In genomic region chr2:55209848-55210390, GRCm38 (mm10) we compare ENCODE assay signal across 18 mouse cellular contexts.
"Had no signal": no experiment of that assay in that cellular context is flagged by ENCODE, and none has a peak within 500 bp of the region (broad histone marks: within the 10 kb centered on the region; RNA-seq: fewer than 3 reads in every experiment).

No protein-coding gene starts in this region.

- H3K4me1 ChIP-seq: limb, embryonic 10.5 days; liver, embryonic 15.5 days; midbrain, embryonic 13.5 days; neural tube, embryonic 12.5 days; stomach, embryonic 15.5 days had no signal

- H3K27me3 ChIP-seq: liver, embryonic 15.5 days; midbrain, embryonic 13.5 days; neural tube, embryonic 12.5 days; stomach, embryonic 15.5 days had no signal

- ATAC-seq: lung, postnatal 0 days; midbrain, embryonic 13.5 days had no signal

- H3K9me3 ChIP-seq: limb, embryonic 10.5 days; liver, embryonic 15.5 days; midbrain, embryonic 13.5 days; neural tube, embryonic 12.5 days; stomach, embryonic 15.5 days had no signal

- H3K36me3 ChIP-seq: limb, embryonic 10.5 days; liver, embryonic 15.5 days; midbrain, embryonic 13.5 days; neural tube, embryonic 12.5 days; stomach, embryonic 15.5 days had no signal

- H3K4me2 ChIP-seq: liver, embryonic 11.5 days; liver, embryonic 15.5 days; midbrain, embryonic 13.5 days; neural tube, embryonic 12.5 days; stomach, embryonic 15.5 days had no signal

- H3K9ac ChIP-seq: liver, embryonic 15.5 days; midbrain, embryonic 13.5 days; neural tube, embryonic 12.5 days; stomach, embryonic 15.5 days had no signal

- DNase-seq: kidney, adult 8-10 months; kidney, postnatal 10 days; kidney, postnatal 4 days; lung, adult 2 months; lung, postnatal 36 days; retina, postnatal 1 day; right cerebral cortex, postnatal 4 days; spleen, adult 18-20 months; thymus, adult 2 months; thymus, postnatal 25 days had no signal

- H3K27ac ChIP-seq: left cerebral cortex, adult 2 months; limb, embryonic 10.5 days; liver, embryonic 15.5 days; midbrain, embryonic 13.5 days; neural tube, embryonic 12.5 days; stomach, embryonic 15.5 days had no signal

- H3K4me3 ChIP-seq: left cerebral cortex, adult 2 months; limb, embryonic 10.5 days; liver, embryonic 15.5 days; midbrain, embryonic 13.5 days; neural tube, embryonic 12.5 days; stomach, embryonic 15.5 days had no signal
